10 mouse cellular contexts compared by ENCODE assay signal in the genomic region with DNA sequence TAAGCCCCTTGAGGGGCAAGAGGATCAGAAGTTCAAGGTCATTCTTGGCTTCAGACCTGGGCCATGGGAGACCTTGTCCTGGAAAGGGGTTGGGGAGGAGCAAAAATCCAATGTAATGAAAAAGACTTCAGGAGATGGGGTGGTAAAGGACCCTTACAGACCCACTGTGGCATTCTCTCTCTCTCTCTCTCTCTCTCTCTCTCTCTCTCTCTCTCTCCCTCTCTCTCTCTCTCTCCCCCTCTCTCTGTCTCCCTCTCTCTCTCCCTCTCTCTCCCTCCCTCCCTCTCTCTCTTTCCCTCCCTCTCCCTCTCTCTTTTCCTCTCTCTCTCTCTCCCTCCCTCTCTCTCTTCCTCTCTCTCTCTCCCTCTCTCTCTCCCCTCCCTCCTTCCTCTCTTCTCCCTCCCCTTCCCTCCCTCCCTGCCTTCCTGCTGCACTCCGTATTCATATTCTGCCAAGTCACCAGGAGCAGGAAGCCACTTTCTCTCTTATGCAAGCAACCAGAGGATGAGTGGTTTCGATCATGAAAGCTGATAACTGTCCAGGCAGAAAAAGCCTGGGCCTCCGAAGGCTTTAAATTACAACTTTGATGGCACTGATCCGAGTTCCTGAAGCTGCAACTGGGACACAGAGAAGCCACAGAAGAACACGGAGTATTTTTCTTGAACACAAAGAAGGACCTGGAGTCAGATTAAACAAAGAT.
DNase-seq lines count a peak whose midpoint lies in the region; ATAC-seq and TF ChIP-seq lines count a peak whose summit lies in the region.
"Had no signal": no experiment of that assay in that cellular context is flagged by ENCODE, and none has a peak within 500 bp of the region (broad histone marks: within the 10 kb centered on the region; RNA-seq: fewer than 3 reads in every experiment).

No protein-coding gene starts in this region.

- H3K36me3 ChIP-seq in hindbrain, postnatal 0 days (ENCODE audit: insufficient read depth, low read length): no peaks in the 10 kb centered on the region
- H3K36me3 ChIP-seq in hindbrain, embryonic 13.5 days: no peaks in the 10 kb centered on the region
- no peaks in the 10 kb centered on the region for H3K36me3 ChIP-seq in lung, postnatal 0 days (ENCODE audit: insufficient read depth, low read length)
- H3K36me3 ChIP-seq in forebrain, embryonic 11.5 days (ENCODE audit: control insufficient read depth, insufficient read depth, low read length): no peaks in the 10 kb centered on the region
- H3K36me3 ChIP-seq in midbrain, embryonic 10.5 days: no peaks in the 10 kb centered on the region
- H3K36me3 ChIP-seq: liver, embryonic 15.5 days had no signal

- no peak for TF ChIP-seq POLR2A in bone marrow macrophage, adult 2 months (IDR thresholded peaks at IDR 0.05; ENCODE audit: borderline replicate concordance, low read depth, low read length)

- H3K4me2 ChIP-seq in hindbrain, postnatal 0 days (ENCODE audit: low read depth, low read length): no peak overlapping the region
- no peak overlapping the region for H3K4me2 ChIP-seq in hindbrain, embryonic 13.5 days
- H3K4me2 ChIP-seq in lung, postnatal 0 days (replicated peaks; ENCODE audit: low read depth, low read length): no peak overlapping the region
- no peak overlapping the region for H3K4me2 ChIP-seq in forebrain, embryonic 11.5 days (ENCODE audit: low read depth, low read length, severe bottlenecking)
- H3K4me2 ChIP-seq: liver, embryonic 15.5 days had no signal

- peak; percentile 12 for DNase-seq in hindbrain, postnatal 0 days (ENCODE audit: low spot score)
- DNase-seq in lung, postnatal 0 days (ENCODE audit: low spot score): peak; percentile 59
- no peak for DNase-seq in cerebellum, adult 9-11 months
- DNase-seq in forebrain, embryonic 11.5 days (ENCODE audit: low spot score): no peak
- DNase-seq in midbrain, embryonic 10.5 days (ENCODE audit: low spot score): no peak
- DNase-seq: kidney, adult 11 months had no signal

- peak; percentile 35; the same call in 1 of the 2 replicates for TF ChIP-seq EP300 in lung, postnatal 0 days (IDR thresholded peaks at IDR 0.05)

- ATAC-seq in hindbrain, postnatal 0 days: no peak
- ATAC-seq in hindbrain, embryonic 13.5 days (ENCODE audit: low FRiP score): no peak
- ATAC-seq in CD4-positive, CD25-positive, alpha-beta regulatory T cell, adult 4 months: peak; percentile 26
- ATAC-seq in lung, postnatal 0 days: no peak
- ATAC-seq in forebrain, embryonic 11.5 days (replicated peaks; ENCODE audit: low FRiP score): no peak

- peaks cover under 1% of the 10 kb centered on the region; the same call in 1 of the 2 replicates for H3K9me3 ChIP-seq in hindbrain, postnatal 0 days (ENCODE audit: low read length)
- peaks cover 6% of the 10 kb centered on the region; the same call in 1 of the 2 replicates for H3K9me3 ChIP-seq in hindbrain, embryonic 13.5 days
- no peaks in the 10 kb centered on the region for H3K9me3 ChIP-seq in lung, postnatal 0 days (ENCODE audit: low read length)
- H3K9me3 ChIP-seq in forebrain, embryonic 11.5 days (ENCODE audit: control insufficient read depth, low read length): no peaks in the 10 kb centered on the region; the same call in 1 of the 2 replicates
- H3K9me3 ChIP-seq in midbrain, embryonic 10.5 days (replicated peaks): no peaks in the 10 kb centered on the region
- H3K9me3 ChIP-seq: liver, embryonic 15.5 days had no signal

- H3K27ac ChIP-seq in hindbrain, postnatal 0 days: no peak overlapping the region
- no peak overlapping the region for H3K27ac ChIP-seq in hindbrain, embryonic 13.5 days
- peak overlapping the region; percentile 75 for H3K27ac ChIP-seq in bone marrow macrophage, adult 2 months (ENCODE audit: insufficient read depth, low read depth, low read length)
- H3K27ac ChIP-seq in lung, postnatal 0 days (ENCODE audit: low read length): no peak overlapping the region
- no peak overlapping the region for H3K27ac ChIP-seq in forebrain, embryonic 11.5 days (ENCODE audit: low read depth, low read length)
- H3K27ac ChIP-seq in midbrain, embryonic 10.5 days (replicated peaks): no peak overlapping the region
- H3K27ac ChIP-seq: liver, embryonic 15.5 days had no signal

- H3K4me3 ChIP-seq in hindbrain, postnatal 0 days (ENCODE audit: low read length): no peak overlapping the region
- H3K4me3 ChIP-seq in hindbrain, embryonic 13.5 days: no peak overlapping the region
- H3K4me3 ChIP-seq in bone marrow macrophage, adult 2 months (ENCODE audit: insufficient read depth, low read length): no peak overlapping the region
- no peak overlapping the region for H3K4me3 ChIP-seq in lung, postnatal 0 days (ENCODE audit: low read depth, low read length)
- no peak overlapping the region for H3K4me3 ChIP-seq in forebrain, embryonic 11.5 days (ENCODE audit: low read depth, low read length)
- no peak overlapping the region for H3K4me3 ChIP-seq in midbrain, embryonic 10.5 days
- H3K4me3 ChIP-seq: liver, embryonic 15.5 days had no signal

- no peaks in the 10 kb centered on the region for H3K27me3 ChIP-seq in hindbrain, postnatal 0 days (ENCODE audit: insufficient read depth, low read length)
- H3K27me3 ChIP-seq in hindbrain, embryonic 13.5 days: no peaks in the 10 kb centered on the region
- no peaks in the 10 kb centered on the region for H3K27me3 ChIP-seq in lung, postnatal 0 days (replicated peaks; ENCODE audit: insufficient read depth, low read length)
- no peaks in the 10 kb centered on the region for H3K27me3 ChIP-seq in forebrain, embryonic 11.5 days (ENCODE audit: control insufficient read depth, insufficient read depth, low read length)
- H3K27me3 ChIP-seq in midbrain, embryonic 10.5 days (ENCODE audit: low read depth, poor library complexity, severe bottlenecking): no peaks in the 10 kb centered on the region
- H3K27me3 ChIP-seq: liver, embryonic 15.5 days had no signal

- no peaks in the 10 kb centered on the region for H3K4me1 ChIP-seq in hindbrain, postnatal 0 days (ENCODE audit: insufficient read depth, low read length)
- H3K4me1 ChIP-seq in hindbrain, embryonic 13.5 days (replicated peaks): no peaks in the 10 kb centered on the region
- peaks cover 16% of the 10 kb centered on the region for H3K4me1 ChIP-seq in bone marrow macrophage, adult 2 months (ENCODE audit: control insufficient read depth, insufficient read depth, low read length)
- H3K4me1 ChIP-seq in lung, postnatal 0 days (ENCODE audit: insufficient read depth, low read depth, low read length): no peaks in the 10 kb centered on the region
- no peaks in the 10 kb centered on the region for H3K4me1 ChIP-seq in forebrain, embryonic 11.5 days (replicated peaks; ENCODE audit: control insufficient read depth, insufficient read depth, low read length)
- H3K4me1 ChIP-seq in midbrain, embryonic 10.5 days: no peaks in the 10 kb centered on the region

- TF ChIP-seq CTCF in hindbrain, postnatal 0 days (IDR thresholded peaks at IDR 0.05; ENCODE audit: low read depth): no peak
- TF ChIP-seq CTCF in bone marrow macrophage, adult 2 months (IDR thresholded peaks at IDR 0.05; ENCODE audit: low read depth, low read length): no peak
- no peak for TF ChIP-seq CTCF in lung, postnatal 0 days (IDR thresholded peaks at IDR 0.05)

- no peak overlapping the region for H3K9ac ChIP-seq in hindbrain, postnatal 0 days (replicated peaks; ENCODE audit: low read length)
- no peak overlapping the region for H3K9ac ChIP-seq in hindbrain, embryonic 13.5 days
- no peak overlapping the region for H3K9ac ChIP-seq in lung, postnatal 0 days (replicated peaks; ENCODE audit: low read depth)
- H3K9ac ChIP-seq in forebrain, embryonic 11.5 days (ENCODE audit: low read length): no peak overlapping the region
- H3K9ac ChIP-seq: liver, embryonic 15.5 days had no signal

- WGBS in hindbrain, postnatal 0 days: 33% methylated on average over 5 of the region's 5 CpGs
- 46% methylated on average over 5 of the region's 5 CpGs for WGBS in hindbrain, embryonic 13.5 days
- 4% methylated on average over 5 of the region's 5 CpGs for WGBS in lung, postnatal 0 days
- WGBS in forebrain, embryonic 11.5 days: 51% methylated on average over 5 of the region's 5 CpGs
- 49% methylated on average over 5 of the region's 5 CpGs for WGBS in midbrain, embryonic 10.5 days

Comparison
In these comparisons a context has a peak if more than half of its experiments do, and no peak if none do; other contexts are left out.
1. DNase-seq: peak in hindbrain, postnatal 0 days (single experiment) and lung, postnatal 0 days (single experiment); none in cerebellum, adult 9-11 months (single experiment), forebrain, embryonic 11.5 days (single experiment) and midbrain, embryonic 10.5 days (single experiment).